Mouse (Mus musculus): ENCODE measurements around the gene Usp13. TPM values are rescaled to one million over a fixed set of nuclear protein-coding genes. Genes with fewer than 3 reads are reported as not detected.
A peak's percentile ranks its signal among the peaks of the same experiment; 100 is the strongest.

Gene Usp13
- polyA plus RNA-seq, 1 experiment from 2014 or later = 4.6 TPM

DNA sequence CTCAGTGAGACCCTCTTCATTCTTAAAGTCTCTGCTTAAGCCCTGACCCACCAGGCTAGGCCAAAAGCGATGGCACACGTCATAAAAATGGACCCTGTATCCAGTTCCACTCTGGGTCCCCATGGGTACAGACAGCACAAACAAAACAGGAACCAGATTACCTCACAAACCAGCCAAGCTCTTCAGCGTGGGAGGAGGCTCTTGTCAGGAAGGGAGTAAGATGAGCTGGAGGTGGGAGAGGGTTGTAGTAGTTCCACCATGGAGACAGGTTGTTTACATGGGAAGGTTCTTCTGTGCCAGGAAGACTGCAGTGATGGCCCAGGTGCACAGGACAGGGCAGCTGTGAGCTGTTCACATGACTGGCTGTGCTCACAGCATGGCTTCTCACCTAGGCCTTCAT lies 53.7 kb downstream of the Usp13 start:
- ATAC-seq (replicated peaks; ENCODE audit: low FRiP score) = peak; percentile 74; the same call in 1 of the 2 replicates
- H3K27ac ChIP-seq = no peak overlapping the region

DNA sequence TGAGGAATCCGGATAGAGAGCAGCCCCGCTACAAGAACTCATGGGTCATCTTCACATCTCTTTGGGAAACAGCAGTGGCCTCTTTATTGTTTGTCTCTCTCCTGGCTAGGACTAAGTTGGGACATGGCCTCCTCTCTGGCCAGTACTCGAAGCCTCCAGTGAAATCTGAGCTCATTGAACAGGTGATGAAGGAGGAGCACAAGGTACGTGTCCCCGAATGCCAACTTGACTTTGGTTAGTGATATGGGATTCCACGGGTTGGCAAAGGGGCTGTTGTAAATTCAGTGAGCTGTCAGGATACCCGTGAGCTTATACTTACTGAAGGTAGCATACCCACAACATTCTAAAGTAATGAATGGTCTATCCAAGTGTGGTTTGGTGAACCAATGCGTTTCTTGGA lies 69.0 kb downstream of the Usp13 start:
- no peak for ATAC-seq (replicated peaks; ENCODE audit: low FRiP score)
- H3K9me3 ChIP-seq (replicated peaks) = no peaks in the 10 kb centered on the region
- no peak overlapping the region for H3K4me2 ChIP-seq
- no peak overlapping the region for H3K4me3 ChIP-seq (replicated peaks)
- WGBS = 85% methylated on average over 8 of the region's 8 CpGs
- peaks cover 1% of the 10 kb centered on the region for H3K36me3 ChIP-seq
- H3K27ac ChIP-seq = no peak overlapping the region
- H3K4me1 ChIP-seq = no peaks in the 10 kb centered on the region
- H3K27me3 ChIP-seq = no peaks in the 10 kb centered on the region
- no peak overlapping the region for H3K9ac ChIP-seq

More for the DNA sequence above, 53.7 kb downstream of the Usp13 start:
- no peak overlapping the region for H3K4me3 ChIP-seq (replicated peaks)
- H3K4me2 ChIP-seq = no peak overlapping the region
- 63% methylated on average over 3 of the region's 3 CpGs for WGBS
- no peaks in the 10 kb centered on the region; the same call in 1 of the 2 replicates for H3K36me3 ChIP-seq
- H3K27me3 ChIP-seq = no peaks in the 10 kb centered on the region
- H3K4me1 ChIP-seq = no peaks in the 10 kb centered on the region
- no peaks in the 10 kb centered on the region for H3K9me3 ChIP-seq (replicated peaks)
- H3K9ac ChIP-seq = no peak overlapping the region

GRCm38 (mm10) chr3:32888886-32889285 lies 71.5 kb downstream of the Usp13 start:
- Histone ChIP-seq H3K27me3 (no peaks in the 10 kb centered on the region), H3K9ac (no peak overlapping the region), H3K4me3 (replicated peaks) (no peak overlapping the region), H3K9me3 (replicated peaks) (no peaks in the 10 kb centered on the region), H3K4me1 (no peaks in the 10 kb centered on the region), H3K4me2 (no peak overlapping the region), H3K27ac (no peak overlapping the region), H3K36me3 (no peaks in the 10 kb centered on the region; the same call in 1 of the 2 replicates)
- no peak for ATAC-seq (replicated peaks; ENCODE audit: low FRiP score)
- WGBS = 93% methylated on average over 5 of the region's 5 CpGs

- H3K4me2 ChIP-seq = no peak overlapping the region
Observed at GRCm38 (mm10) chr3:32890174-32890573, 72.8 kb downstream of the Usp13 start.

DNA sequence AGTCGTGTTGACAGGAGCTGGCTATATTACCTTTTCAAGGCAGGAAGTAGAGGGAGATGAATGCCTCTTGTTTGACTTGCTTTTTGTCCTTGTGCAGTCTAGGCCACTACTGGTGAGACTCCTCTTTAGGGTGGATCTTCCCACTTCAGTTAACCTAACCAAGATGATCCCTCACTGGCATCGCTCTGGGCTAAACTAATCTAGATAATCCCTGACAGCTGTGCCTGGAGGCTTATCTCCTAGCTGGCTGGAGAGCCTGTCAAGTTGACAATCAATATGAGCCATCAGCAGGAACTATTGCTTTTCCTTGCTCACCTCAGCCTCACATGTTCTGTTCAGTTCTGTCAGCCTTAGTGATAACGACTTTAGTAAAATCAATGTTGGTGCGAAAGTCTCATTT lies 86.1 kb downstream of the Usp13 start:
- Histone ChIP-seq H3K9me3 (replicated peaks) (no peaks in the 10 kb centered on the region), H3K4me1 (no peaks in the 10 kb centered on the region), H3K36me3 (no peaks in the 10 kb centered on the region), H3K4me2 (no peak overlapping the region), H3K9ac (no peak overlapping the region), H3K27me3 (no peaks in the 10 kb centered on the region), H3K27ac (no peak overlapping the region), H3K4me3 (replicated peaks) (no peak overlapping the region)
- ATAC-seq (replicated peaks; ENCODE audit: low FRiP score) = no peak
- 74% methylated on average over 4 of the region's 4 CpGs for WGBS

More at GRCm38 (mm10) chr3:32890174-32890573, 72.8 kb downstream of the Usp13 start:
- no peak overlapping the region for H3K9ac ChIP-seq
- no peaks in the 10 kb centered on the region for H3K27me3 ChIP-seq
- H3K4me1 ChIP-seq = no peaks in the 10 kb centered on the region
- H3K9me3 ChIP-seq (replicated peaks) = no peaks in the 10 kb centered on the region
- H3K4me3 ChIP-seq (replicated peaks) = no peak overlapping the region
- H3K27ac ChIP-seq = no peak overlapping the region
- ATAC-seq (replicated peaks; ENCODE audit: low FRiP score) = no peak
- H3K36me3 ChIP-seq = peaks cover 5% of the 10 kb centered on the region; the same call in 1 of the 2 replicates
- WGBS = 94% methylated on average over 4 of the region's 4 CpGs

GRCm38 (mm10) chr3:32904599-32904998 lies 87.3 kb downstream of the Usp13 start:
- WGBS = 62% methylated on average over 1 of the region's 1 CpGs
- Histone ChIP-seq H3K9me3 (replicated peaks) (no peaks in the 10 kb centered on the region), H3K27me3 (no peaks in the 10 kb centered on the region), H3K4me3 (replicated peaks) (no peak overlapping the region), H3K9ac (no peak overlapping the region), H3K4me2 (no peak overlapping the region), H3K4me1 (no peaks in the 10 kb centered on the region), H3K27ac (no peak overlapping the region), H3K36me3 (no peaks in the 10 kb centered on the region)
- no peak for ATAC-seq (replicated peaks; ENCODE audit: low FRiP score)

DNA sequence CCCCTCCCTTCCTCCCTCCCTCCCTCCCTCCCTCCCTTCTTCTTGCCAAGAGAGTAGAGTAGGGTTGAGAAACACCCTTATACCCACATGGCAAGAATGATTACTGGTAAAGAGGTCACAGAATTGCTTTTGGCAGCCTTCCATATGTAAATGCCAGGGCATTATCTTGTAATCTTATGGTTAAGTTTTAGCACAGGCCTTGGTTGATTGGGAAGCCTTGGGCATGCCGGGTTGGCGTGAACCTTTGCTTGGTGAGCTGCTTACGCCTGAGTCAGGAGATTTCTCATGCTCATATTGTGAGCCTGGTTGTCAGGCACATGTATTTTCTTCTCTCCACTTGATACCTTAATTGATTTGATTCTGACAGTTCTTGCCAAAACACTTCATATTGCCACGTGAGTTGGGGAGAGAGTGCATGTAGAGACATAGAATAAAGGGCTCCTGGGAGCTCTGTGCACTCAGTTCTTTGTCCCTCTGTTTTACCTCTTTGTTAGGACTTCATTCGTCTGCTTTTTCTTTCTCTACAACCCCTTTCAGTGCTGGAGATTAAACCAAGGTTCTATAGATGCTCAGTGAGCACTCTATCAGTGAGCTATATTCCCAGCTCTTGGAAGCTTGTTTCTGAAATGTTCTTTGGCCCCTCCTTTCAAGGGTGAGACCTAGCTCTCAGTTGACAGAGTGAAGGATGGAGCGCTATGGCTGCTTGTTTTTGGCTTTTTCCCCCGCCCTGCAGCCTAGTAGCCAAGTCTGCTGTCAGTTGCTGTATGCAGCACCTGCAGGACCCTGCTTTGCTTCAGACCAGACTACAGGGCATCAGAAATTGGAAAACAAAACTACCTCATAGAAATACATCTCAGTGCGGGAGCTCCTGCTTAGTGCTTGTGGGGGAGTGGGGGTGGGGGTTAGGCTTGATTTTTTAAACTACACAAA lies 88.8 kb downstream of the Usp13 start:
- no peak overlapping the region for H3K4me2 ChIP-seq
- H3K4me3 ChIP-seq (replicated peaks) = no peak overlapping the region
- H3K9ac ChIP-seq = no peak overlapping the region
- H3K9me3 ChIP-seq (replicated peaks) = no peaks in the 10 kb centered on the region
- no peaks in the 10 kb centered on the region for H3K4me1 ChIP-seq
- 77% methylated on average over 8 of the region's 8 CpGs for WGBS
- no peaks in the 10 kb centered on the region for H3K27me3 ChIP-seq
- H3K27ac ChIP-seq = no peak overlapping the region
- H3K36me3 ChIP-seq = no peaks in the 10 kb centered on the region
- ATAC-seq (replicated peaks; ENCODE audit: low FRiP score) = no peak

DNA sequence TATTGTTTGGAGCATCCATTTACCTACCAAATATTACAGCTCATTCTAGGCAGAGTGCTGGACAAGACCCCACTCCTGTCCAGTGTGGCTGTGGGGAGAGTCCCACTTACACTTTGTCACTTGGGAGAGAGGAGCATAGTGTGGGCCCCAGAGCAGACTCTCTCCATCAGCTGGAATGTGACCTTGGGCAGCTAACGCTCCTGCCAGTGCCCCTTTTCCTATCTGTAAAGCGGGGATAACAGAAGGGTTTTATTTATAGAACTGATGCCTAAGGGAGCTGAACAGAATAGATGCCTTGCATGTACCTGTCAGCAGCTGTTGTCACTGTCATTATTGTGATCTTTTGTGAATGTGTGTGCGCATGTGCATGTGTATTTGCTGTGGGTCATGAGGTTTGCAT lies 91.1 kb downstream of the Usp13 start:
- Histone ChIP-seq H3K4me1 (no peaks in the 10 kb centered on the region), H3K27me3 (no peaks in the 10 kb centered on the region), H3K27ac (no peak overlapping the region), H3K9ac (no peak overlapping the region), H3K9me3 (replicated peaks) (no peaks in the 10 kb centered on the region), H3K36me3 (no peaks in the 10 kb centered on the region), H3K4me2 (no peak overlapping the region), H3K4me3 (replicated peaks) (no peak overlapping the region)
- ATAC-seq (replicated peaks; ENCODE audit: low FRiP score) = no peak
- 85% methylated on average over 3 of the region's 3 CpGs for WGBS

- H3K9ac ChIP-seq = no peak overlapping the region
- no peak overlapping the region for H3K4me2 ChIP-seq
- H3K27ac ChIP-seq = no peak overlapping the region
- no peaks in the 10 kb centered on the region for H3K9me3 ChIP-seq (replicated peaks)
- no peak overlapping the region for H3K4me3 ChIP-seq (replicated peaks)
- no peaks in the 10 kb centered on the region for H3K27me3 ChIP-seq
- WGBS = 37% methylated on average over 7 of the region's 7 CpGs
- peaks cover 11% of the 10 kb centered on the region for H3K36me3 ChIP-seq
- ATAC-seq (replicated peaks; ENCODE audit: low FRiP score) = 0 out of 2 replicates have a peak, but pooled peaks have one; percentile 58
- H3K4me1 ChIP-seq = no peaks in the 10 kb centered on the region
Observed at GRCm38 (mm10) chr3:32910071-32910551, 92.8 kb downstream of the Usp13 start.

GRCm38 (mm10) chr3:32924168-32924567 lies 106.8 kb downstream of the Usp13 start:
- peaks cover 29% of the 10 kb centered on the region for H3K36me3 ChIP-seq
- H3K4me2 ChIP-seq = no peak overlapping the region
- no peak for ATAC-seq (replicated peaks; ENCODE audit: low FRiP score)
- H3K9me3 ChIP-seq (replicated peaks) = no peaks in the 10 kb centered on the region
- no peak overlapping the region for H3K9ac ChIP-seq
- no peaks in the 10 kb centered on the region for H3K4me1 ChIP-seq
- WGBS = 82% methylated on average over 6 of the region's 6 CpGs
- H3K27me3 ChIP-seq = no peaks in the 10 kb centered on the region
- no peak overlapping the region for H3K27ac ChIP-seq
- no peak overlapping the region for H3K4me3 ChIP-seq (replicated peaks)

DNA sequence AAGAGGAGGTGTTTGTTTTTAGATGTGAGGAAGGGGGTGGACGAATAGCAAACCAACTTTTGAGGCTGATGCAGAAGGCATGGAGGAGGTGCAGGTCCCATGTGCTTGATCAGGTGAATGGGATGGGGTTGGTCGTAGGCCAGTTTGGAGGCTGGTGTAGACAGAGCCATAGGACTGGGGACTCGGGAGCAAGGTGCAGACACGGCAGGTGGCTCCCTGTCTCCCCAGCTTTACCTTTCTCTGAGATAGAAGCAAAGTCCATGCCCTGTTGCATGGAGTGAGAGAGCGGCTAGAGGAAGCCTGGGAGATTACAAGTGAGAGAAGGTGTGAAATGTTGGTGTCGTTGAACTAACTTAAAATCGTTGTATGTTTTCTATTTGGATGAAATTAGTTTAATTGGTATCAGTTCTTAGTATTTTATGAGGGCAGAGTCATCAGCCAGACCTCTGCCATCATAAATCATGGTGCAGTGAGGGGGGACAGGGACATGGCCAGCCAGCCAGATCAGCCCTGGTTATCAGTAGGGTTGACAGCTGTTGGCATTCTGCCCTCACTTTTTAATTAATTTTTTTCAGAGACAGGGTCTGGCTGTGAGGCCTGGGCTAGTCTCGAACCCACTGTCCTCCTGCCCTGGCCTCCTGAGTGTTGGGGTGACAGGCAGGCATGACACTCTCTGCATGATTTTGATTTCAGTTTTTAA lies 122.6 kb downstream of the Usp13 start:
- no peak overlapping the region for H3K9ac ChIP-seq
- H3K27ac ChIP-seq = no peak overlapping the region
- no peaks in the 10 kb centered on the region for H3K27me3 ChIP-seq
- 0 out of 2 replicates have a peak, but pooled peaks have one; percentile 54 for ATAC-seq (replicated peaks; ENCODE audit: low FRiP score)
- no peaks in the 10 kb centered on the region for H3K36me3 ChIP-seq
- no peak overlapping the region for H3K4me2 ChIP-seq
- 59% methylated on average over 8 of the region's 8 CpGs for WGBS
- no peaks in the 10 kb centered on the region for H3K9me3 ChIP-seq (replicated peaks)
- H3K4me3 ChIP-seq (replicated peaks) = no peak overlapping the region
- H3K4me1 ChIP-seq = no peaks in the 10 kb centered on the region

- no peaks in the 10 kb centered on the region for H3K9me3 ChIP-seq (replicated peaks)
- H3K27me3 ChIP-seq = no peaks in the 10 kb centered on the region
- H3K9ac ChIP-seq = no peak overlapping the region
- no peak overlapping the region for H3K4me2 ChIP-seq
- H3K36me3 ChIP-seq = no peaks in the 10 kb centered on the region
- no peaks in the 10 kb centered on the region for H3K4me1 ChIP-seq
- no peak overlapping the region for H3K4me3 ChIP-seq (replicated peaks)
- ATAC-seq (replicated peaks; ENCODE audit: low FRiP score) = no peak
- 87% methylated on average over 5 of the region's 5 CpGs for WGBS
- H3K27ac ChIP-seq = no peak overlapping the region
Observed at GRCm38 (mm10) chr3:32947486-32947885, 130.1 kb downstream of the Usp13 start.

Measured in kidney, embryonic 15.5 days (tissue).